Mouse (Mus musculus) kidney, adult 11 months (tissue): ENCODE measurements around the gene Gm20479.

ENCODE experiments used
- DNase-seq: peaks from one replicate; pipeline ENCODE4 v3.0.0; 2022

The Gm20479 gene

DNA sequence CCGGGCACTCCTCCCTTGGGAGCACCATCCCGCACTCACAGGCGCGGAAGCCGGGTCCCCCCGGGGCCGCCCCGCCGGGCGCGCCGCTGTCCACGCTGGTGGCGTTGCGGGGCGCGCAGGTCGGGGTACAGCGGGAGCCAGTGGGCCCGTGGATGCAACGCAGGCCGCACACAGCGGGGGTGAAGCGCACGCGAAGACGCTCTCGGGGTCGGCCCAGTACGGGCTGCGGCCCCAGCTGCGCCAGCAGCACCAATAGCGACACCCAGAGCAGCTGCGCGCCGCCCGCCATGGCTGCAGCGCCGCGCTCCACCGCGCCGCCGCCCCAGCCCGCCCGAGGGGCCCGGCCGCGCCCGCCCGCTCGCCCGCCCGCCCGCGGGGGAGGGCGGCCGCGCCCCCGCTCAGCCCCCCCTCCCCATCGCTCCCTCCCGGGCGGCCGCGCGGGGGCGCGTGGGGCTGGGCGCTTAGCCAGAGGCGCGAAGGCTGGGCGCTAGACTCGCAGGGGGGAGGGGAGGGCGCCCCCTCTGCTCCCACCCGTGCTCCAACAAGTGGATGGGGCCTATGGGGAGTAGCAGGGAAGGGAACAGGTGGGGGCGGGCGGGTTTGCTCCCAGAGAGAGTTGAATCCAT is 23.8 kb downstream of the Gm20479 start:
- DNase-seq = no peak

DNA sequence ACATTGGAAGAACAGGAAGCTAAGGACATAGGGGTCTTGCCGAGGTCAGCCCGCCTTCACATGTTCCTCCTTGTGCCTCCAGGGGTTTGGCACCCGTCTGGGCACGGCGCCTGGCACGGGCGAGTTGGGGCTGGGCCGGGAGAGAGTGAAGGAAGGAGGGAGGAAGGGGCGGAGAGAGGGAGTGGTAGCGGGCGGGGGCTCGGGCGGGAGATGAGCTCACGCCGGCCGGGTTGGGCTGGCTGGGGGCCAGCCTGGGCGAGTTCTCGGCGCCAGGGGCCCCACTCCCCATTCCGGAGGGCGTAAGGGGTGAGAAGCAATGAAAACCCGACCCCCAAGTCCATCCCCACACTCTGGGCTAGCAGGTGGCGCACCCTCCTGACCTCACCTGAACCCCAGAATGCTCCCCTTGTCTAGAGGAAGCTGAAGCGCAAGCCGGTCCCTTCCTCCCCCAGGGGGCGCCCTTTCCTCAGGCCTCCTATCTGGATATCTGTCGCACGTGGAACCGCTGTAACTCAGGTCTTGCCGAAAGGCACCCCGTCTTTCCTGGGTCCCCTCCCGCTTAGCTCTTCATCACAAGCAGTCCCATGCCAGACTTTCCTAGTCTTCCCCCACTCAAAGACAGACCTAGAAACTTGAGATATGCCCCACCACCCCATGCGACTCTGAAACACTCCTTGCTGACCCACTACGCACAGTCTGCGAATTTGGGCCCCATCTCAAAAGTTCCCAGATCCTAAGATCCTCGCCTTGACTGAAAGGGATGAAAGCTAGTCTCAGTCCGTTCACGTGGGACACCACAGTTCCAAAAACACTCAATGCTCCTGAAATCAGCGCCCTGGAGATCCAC is 24.6 kb downstream of the Gm20479 start:
- DNase-seq = peak; percentile 85

DNA sequence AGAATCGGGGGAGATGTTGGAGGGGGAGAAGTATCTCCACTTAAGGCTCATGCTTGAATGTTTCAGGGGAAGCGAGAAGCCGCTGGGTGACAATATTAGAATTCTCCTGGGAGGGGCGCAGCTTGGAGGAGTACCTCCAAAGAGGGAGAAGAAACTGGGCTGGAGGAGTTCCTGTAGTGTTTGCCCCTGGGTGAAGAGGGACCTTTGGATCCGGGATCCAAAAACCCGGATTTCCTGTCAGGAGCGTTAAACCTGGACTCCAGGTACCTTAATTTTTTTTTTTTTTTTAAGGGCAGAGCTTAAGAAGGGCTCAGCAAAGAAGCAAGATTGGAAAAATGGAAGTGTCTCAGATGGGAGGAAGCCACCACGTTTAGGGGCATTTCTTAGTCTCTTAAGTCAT is 25.4 kb downstream of the Gm20479 start:
- DNase-seq = no peak

DNA sequence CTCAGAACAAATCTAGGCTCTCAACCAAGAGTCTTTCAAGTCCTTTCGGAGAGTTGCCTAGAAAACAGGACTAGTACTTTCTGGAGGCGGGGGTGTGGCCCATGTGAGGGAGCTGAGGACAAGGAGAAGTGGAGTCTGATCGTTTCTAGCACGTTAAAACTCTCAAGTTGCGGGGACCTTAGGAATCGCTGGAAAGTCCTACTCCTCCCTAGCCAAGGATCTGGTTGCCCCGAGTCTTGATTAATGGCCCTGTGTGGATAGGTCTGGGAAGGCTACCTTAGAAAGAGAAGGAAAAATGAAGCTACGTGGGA is 25.7 kb downstream of the Gm20479 start:
- peak; percentile 52 for DNase-seq

DNA sequence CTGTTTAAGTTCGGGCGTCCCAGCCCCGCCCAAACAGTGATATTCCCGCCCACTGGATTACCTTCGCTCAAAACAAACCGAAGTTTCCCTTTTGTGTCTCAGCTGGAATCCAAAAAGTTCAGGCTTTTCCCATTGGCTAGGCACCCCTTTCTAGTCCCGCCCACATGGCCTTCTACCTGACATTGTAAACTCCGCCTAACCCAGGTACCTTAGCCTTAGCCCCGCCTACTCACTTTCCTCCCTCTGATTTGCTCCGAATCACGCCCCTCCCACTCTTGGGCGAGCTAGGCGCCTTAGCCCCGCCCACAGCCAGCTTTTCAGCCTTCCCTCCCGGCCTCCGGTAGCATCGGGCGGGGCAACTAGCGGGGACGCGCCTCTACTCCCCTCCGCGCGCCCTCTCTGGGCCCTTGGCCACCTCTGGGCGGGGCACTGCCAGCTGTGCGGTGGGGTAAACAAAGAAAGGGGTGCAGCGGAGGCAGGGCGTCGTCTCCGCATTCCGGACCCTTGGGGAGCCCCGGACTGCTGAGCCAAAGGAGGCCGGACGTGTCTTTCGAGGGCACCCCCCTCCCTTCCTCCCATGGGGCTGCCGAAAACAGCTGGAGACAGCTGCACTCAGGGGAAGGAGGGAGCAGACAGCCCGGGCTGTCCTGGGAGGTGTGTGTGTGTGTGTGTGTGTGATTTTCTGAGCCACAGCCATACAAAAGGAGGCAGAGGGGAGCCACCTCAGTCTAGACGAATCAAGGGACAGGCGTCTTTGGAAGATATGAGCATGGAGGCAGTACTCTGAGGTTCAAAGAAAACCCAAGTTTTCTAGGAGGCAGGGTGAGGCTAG is 26.3 kb downstream of the Gm20479 start:
- peak; percentile 96 for DNase-seq

DNA sequence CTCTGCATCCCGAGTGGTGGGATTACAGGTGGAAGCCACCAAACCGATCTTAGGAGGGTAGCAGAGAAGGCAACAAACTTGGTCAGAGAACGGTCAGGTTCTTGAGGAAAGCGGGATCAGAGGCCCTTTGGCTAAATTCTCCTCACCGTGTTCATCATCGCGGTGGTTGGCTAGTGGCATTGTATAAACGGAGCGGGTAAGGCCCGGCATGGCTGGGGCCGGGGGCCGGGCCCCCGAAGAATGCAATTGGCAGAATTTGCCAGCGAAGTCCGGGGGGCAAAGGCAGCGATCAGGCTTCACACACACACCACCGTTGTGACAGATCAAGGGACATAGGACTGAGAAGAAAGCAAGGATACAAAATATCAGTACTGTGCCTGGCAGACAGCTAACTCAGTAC is 27.2 kb downstream of the Gm20479 start:
- DNase-seq = no peak

DNA sequence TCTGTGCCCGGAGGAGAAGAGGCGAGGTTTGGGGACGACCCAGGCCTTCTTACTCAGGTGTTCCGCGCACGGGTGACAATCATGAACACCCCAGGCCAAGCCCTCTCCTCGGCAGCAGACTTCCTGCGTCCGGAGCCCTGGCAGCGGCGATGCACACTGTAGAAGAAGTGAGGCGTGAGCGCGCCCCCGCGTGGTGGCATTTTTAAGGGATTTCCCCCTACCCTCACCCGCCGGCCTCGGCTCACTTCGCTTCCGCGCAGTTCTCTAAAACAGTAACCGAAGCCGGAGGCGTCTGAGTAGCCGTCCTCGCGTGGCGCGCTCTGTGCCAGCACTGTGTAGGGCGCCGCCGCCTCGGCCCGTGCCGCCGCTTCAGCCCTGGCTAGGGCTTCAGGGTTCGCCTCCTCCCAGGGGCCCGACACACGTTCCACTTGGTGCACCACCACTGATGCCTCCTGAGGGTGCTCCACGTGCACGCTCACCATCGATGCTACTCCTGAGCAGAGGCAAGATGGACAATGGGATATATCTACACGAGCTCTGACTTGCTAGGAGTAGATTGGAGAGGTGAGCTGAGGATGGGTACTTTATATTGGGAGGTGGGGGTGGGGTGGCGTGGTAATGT is 27.8 kb downstream of the Gm20479 start:
- DNase-seq = peak; percentile 80

DNA sequence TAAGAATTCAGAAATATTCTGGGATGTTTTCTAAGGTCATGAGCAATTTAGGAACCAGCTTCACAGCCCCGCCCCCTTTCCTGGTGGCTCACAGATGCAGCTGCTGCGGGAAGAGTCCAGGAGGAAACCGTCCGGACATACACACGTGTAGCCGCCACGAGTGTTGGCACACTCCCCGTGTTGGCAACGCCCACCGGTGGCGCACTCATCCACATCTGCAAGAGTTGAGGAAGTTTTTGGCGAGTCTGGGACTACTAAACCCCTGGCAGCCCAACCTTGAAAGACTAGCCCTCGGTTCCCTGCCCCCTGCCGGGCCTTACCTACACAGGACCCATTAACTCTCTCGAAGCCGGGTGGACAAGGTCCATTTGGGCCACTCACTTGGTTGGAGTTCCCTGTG is 28.6 kb downstream of the Gm20479 start:
- DNase-seq = peak; percentile 71

DNA sequence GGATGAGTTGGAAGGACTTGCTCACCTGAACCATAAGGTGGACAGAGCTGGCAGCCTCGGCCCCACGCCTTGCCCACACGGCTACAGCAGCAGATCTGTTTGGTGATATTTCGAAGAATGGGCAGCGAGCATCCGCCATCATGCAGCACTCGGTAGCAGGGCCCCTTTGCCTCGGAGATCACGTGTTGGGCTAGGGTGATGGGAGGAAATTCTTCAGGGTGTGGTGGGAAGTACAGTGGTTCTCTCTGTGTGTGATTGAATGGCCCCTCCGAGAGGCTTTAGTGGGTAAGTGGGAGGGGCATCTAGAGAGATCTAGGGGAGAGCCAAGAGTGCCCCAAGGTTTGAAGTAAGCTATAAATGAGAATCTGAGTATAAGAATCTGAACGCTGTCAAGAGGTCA is 29.1 kb downstream of the Gm20479 start:
- DNase-seq = no peak

DNA sequence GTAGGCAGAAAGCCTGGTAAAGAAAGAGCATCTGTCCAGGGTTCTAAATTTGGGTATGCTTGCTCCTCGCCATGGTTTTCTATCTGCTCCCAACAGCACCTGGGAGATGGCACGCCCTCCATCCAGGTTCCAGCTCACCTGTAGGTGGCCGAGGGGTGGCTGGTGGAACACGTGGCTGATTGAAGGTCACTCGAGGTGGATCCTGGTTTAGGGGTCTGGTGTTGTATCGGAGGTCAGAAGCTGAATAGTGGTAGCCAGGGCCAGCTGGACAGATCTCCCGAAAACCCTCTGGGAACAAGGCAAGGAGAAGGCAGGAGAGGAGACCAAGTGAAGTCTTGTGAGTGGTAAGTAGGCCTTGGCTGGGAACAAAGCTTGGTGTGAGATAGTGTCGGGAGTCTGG is 29.7 kb downstream of the Gm20479 start:
- no peak for DNase-seq

DNA sequence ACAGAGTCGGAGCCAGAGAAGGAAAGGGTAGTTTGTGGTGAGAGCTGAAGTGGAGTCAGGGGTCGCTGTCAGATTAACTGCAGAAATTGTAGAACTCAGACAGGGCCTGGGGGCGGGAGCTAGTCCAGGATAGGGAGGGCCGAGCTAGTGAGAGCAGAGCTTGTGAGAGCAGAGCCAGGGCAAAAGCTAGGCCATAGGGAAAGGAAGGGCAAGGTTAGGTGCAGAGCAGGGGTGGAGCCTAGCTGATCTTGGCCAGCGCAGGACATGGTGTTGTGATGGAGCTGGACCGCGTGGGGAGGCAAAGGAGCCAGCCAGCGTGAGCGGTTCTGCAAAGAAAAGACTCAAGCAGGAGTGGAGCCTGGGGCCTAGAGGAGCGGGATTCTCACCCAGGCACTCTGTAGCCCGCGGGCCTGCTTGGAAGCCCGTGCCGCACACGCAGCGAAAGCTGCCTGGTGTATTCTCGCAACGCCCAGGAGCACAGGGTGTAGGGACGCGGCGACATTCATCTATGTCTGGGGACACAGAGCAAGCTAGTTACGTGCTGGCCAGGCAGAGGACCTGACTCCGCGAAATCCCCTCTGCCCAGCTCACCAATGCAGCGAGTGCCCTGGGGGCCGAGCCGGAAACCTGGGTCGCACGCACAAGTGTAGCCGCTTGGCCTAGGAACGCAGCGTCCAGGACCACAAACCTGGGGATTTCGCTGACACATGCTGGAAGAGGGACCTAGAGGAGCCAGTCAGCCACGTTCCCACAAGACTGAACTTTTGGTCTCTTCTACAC is 30.9 kb downstream of the Gm20479 start:
- DNase-seq = peak; percentile 68

DNA sequence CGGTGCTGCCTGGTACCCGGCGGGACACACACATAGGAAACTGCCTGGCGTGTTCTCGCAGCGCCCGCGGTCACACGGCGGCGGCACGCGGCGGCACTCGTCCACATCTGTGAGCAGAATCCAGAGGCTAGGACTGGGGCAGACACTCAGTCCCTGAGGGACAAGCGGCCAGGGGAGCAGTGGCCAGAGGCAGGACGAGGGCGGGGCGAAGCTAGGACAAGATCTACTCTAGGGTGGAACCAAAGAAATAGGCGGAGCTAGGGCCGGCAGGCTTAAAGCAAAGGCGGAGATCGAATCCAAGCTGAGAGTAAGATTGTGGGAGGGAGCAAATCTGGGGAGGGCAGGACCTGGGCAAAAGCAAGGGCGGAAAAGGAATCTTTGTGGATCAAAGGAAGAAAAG is 31.5 kb downstream of the Gm20479 start:
- DNase-seq = peak; percentile 80

DNA sequence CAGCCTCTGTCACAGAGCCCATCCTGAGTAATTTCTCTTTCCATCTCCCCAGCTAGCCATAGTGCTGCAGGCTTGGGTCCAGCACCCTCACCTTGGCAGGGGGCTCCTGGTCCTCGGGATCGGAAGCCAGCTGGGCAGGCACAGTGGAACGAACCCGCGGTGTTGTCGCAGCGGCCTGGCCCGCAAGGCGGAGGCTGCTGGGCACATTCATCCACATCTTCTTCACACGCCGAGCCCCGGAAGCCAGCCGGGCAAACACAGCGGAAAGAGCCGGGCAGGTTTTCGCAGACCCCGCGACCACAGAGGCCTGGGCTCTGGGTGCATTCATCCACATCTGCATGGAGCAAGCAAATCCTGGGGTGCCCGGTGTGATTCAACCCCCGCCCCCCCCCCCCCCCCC is 32.3 kb downstream of the Gm20479 start:
- DNase-seq = no peak

DNA sequence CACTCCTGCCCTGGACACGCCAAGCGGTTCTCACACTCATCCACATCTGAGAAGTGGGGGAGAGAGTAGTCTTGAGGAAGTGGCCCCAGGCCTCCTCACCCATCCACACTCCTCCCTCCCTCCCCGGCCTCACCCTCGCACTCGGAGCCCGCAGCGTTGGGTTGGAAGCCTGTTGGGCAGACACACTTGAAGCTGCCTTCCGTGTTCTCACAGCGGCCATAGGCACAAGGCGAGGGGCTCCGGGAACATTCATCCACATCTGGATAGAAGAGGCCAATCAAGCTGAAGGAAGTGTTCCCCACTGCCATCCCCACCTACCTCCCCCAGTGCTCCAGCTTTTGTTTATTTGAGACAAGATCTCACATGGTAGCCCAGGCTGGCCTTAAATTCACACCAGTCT is 33.1 kb downstream of the Gm20479 start:
- no peak for DNase-seq

DNA sequence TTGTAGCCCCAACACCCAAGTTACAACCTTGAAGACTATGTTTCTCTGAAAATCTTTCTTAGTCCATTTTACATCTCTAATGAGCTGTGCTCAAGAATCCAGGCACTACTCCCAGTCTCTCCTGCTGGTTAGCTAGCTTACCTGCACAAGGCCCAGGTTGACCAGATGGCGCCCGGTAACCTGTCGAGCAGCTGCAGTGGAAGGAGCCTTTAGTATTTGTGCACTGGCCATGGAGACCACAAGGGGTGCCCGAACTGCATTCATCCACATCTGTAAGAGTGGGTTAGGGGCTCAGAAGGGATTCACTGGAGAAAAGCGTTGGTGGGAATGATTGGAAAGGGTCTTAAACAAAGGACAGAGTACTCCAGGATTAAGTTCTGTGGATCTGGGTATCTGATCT is 34.2 kb downstream of the Gm20479 start:
- DNase-seq = no peak

DNA sequence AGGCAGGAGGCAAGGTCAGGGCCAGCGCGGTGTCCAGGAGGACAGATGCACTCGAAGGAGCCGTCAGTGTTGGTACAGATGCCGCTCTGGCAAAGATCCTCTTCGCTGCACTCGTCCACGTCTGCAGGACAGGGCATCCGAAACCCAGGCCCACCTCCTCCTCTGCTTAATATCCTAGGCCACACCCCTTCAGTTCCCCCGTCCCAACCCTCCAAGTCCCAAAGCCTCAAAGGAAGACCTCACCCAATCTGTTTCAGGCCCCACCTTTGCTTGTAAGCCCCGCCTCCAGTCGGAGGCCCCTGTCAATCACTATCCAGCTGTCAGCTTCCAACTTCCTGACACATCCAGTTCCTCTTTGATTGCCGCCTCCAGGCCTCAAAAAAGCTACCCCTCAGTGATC is 34.9 kb downstream of the Gm20479 start:
- no peak for DNase-seq

DNA sequence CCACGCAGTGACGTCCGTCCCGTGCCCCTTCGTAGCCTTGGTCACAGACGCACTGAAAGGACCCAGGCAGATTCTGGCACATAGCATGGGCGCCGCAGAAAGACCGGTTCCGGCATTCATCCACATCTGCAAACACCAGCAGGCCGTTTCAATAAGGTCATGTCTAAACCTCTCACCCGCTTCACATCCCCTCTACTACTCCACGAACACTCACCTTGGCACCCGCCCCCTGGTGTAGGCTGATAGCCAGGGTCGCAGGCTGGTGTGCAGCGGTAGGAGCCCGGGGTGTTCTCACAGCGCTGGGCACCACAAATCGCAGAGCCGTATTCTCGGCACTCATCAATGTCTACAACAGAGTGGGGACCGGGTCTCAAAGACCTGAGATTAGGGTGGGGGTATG is 37.8 kb downstream of the Gm20479 start:
- DNase-seq = no peak

DNA sequence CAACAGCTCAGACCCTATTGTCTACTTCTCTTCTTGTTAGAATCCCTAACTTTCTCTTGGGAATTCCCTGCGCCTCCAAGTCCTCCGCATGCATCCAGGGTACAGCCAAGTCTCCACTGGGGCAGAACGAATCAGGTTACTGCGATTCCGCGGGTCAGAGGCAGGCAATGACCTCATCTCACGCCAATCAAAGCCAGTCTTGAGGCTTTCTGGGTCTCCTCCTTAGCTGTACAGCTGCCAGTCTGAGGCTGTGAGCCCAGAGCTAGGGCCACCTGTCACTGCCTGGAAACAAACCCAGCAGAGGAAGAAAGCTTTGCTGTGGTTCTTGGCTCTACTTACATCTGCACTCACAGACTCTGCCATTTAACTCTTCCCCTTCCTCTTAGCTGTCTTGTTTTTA is 41.3 kb downstream of the Gm20479 start:
- DNase-seq = peak; percentile 52

DNA sequence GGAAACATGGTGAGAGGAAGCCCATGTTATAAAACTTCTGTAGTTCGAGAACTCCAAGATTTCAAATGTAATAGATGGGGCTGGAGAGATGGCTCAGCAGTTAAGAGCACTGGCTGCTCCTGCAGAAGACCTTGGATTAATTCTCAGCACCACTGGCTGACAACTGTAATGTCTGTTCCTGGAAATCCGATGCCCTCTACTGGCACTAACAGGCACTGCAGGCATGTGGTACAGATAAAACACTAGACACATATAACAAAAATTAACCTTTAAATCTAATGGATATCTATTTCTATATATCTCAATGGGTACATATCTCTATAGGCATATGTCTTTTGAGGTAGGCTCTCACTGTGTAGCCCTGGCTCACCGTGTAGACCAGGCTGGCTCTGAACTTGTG is 42.8 kb downstream of the Gm20479 start:
- DNase-seq = no peak

DNA sequence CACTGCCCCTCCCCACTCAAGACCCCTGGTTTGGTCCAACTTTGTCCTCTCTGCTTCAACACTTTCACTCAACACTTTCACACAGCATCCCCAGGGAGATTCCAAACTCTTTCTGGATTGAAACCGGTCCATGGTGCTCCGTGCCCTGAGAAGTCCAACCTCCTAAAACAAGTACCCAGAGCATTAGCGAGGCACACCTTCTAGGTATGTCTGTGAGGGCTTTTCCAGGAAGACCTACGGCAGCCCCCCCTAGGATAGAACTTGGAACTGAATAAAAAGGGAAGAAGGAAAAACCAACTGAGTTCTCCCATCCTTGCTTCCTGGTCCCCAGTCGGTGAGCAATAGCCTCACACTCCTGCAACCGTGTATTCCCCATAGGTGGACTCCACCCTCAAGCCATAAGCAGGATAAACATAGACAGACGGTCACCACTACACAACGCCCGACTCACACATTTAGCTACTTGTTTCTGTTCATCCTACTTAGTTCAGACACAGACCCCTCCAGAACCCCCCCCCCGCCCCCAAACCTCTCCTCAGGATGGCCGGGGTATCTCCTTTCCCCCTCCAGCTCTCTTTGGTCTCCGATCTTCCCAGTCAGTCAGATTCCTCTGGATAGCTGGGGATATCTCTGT is 45.5 kb downstream of the Gm20479 start:
- DNase-seq = no peak

DNA sequence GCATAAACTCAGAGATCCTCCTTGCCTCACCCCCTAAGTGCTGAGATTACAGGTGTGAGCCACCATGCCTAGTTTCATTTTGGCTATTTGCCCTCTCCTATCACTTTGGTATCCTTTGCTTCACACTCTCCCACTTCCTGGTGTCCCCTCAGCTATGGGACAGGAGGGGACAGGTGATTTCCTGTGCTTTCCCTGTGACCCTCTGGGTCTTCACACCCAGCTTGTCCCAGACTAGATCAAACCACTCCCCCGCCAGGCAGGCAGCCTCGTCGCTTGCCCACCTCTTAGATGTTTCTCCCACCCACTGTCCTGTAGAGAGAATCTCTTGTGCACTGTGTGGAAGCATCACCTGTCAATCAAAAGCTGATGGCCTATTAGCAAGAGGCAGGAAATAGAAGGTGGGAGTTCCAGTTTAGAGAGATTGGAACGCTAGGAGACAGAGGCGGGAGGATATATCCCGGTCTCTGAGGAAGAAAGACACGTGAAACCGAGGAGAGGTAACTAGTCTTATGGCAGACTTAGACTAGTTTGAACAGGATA is 46.2 kb downstream of the Gm20479 start:
- no peak for DNase-seq

DNA sequence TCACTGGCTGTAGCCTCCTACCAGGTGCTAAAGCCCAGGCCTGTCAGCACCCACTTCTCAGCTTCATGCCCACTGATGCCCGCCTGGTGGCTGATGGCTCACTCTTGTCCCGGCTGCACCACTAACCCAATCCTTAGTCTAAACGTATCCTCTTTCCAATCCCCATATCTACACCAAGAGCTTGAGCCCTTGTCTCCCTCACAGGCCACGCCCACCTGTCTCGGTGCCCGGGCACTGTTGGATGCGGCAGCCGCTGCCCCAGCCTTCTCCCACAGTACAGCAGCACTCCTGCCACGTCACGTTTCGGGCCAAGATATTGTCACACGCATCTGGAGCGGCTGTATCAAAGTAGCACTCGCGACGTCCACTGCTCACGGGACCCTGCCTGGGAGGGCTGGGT is 46.9 kb downstream of the Gm20479 start:
- no peak for DNase-seq
